ENCODE assay signal across 10 mouse cellular contexts in the genomic region with DNA sequence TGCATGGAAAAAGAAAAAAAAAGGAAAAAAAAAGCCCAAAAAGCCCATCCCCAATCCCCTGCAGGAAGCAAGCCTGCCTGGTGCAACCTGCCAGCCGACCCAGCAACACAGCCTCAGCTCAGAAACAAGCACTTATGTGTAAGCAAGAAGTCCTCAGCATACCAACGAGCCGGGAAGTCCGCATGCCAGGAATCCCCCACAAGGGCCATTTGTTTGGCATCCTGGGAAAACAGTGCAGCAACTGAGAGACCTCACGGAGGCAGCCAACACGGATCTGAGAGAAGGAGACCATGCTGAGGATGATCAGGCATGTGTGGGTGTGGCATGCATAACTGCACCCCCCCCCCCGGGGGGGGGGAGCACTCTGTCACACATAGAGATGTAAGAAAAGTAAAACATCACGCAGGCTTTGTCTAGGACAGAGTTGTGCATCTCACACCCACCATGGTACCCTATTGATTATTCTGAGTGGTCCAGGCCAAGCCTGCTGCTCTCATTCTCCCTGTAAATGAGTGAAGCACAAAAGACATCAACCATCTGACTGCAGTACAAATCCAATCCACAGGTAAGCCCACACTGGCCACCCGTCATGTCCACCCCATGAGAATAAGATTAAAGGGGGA. TPM values are rescaled to one million over a fixed set of nuclear protein-coding genes. Genes with fewer than 3 reads are reported as not detected.
DNase-seq lines count a peak whose midpoint lies in the region; ATAC-seq lines count a peak whose summit lies in the region.
"Had no signal": no experiment of that assay in that cellular context is flagged by ENCODE, and none has a peak within 500 bp of the region (broad histone marks: within the 10 kb centered on the region; RNA-seq: fewer than 3 reads in every experiment).

No protein-coding gene starts in this region.

- no peak overlapping the region for H3K9ac ChIP-seq in forebrain, embryonic 15.5 days (replicated peaks)
- H3K9ac ChIP-seq in hindbrain, embryonic 12.5 days = no peak overlapping the region
- no peak overlapping the region for H3K9ac ChIP-seq in neural tube, embryonic 13.5 days

- H3K36me3 ChIP-seq in forebrain, embryonic 15.5 days = no peaks in the 10 kb centered on the region
- no peaks in the 10 kb centered on the region for H3K36me3 ChIP-seq in hindbrain, embryonic 12.5 days
- no peaks in the 10 kb centered on the region for H3K36me3 ChIP-seq in neural tube, embryonic 13.5 days

- H3K27ac ChIP-seq in forebrain, embryonic 15.5 days (replicated peaks) = peak overlapping the region; percentile 44
- H3K27ac ChIP-seq in hindbrain, embryonic 12.5 days = peak overlapping the region; percentile 8; the same call in 1 of the 2 replicates
- H3K27ac ChIP-seq in neural tube, embryonic 13.5 days (replicated peaks) = peak overlapping the region; percentile 52
- H3K27ac ChIP-seq: macrophage had no signal

- DNase-seq in left cerebral cortex, postnatal 25 days (ENCODE audit: low spot score in 2 of 2) = peak; percentile 35 to 63
- DNase-seq in adrenal gland, adult 18-20 months (ENCODE audit: low spot score in 2 of 2) = no peak
- no peak for DNase-seq in retina, postnatal 1 day
- DNase-seq in thymus, postnatal 10 days (ENCODE audit: low spot score in 2 of 2) = no peak
- DNase-seq: kidney, adult 2 months had no signal

- ATAC-seq in forebrain, embryonic 15.5 days (replicated peaks) = peak; percentile 75
- ATAC-seq in hindbrain, embryonic 12.5 days (ENCODE audit: low FRiP score) = peak; percentile 68
- ATAC-seq in neural tube, embryonic 13.5 days (ENCODE audit: low read depth) = peak; percentile 54; the same call in 1 of the 2 replicates

- no peak overlapping the region for H3K4me2 ChIP-seq in forebrain, embryonic 15.5 days (replicated peaks)
- no peak overlapping the region for H3K4me2 ChIP-seq in hindbrain, embryonic 12.5 days (replicated peaks)
- H3K4me2 ChIP-seq in neural tube, embryonic 13.5 days = no peak overlapping the region

- no peaks in the 10 kb centered on the region for H3K27me3 ChIP-seq in forebrain, embryonic 15.5 days
- peaks cover 7% of the 10 kb centered on the region; the same call in 1 of the 2 replicates for H3K27me3 ChIP-seq in hindbrain, embryonic 12.5 days
- H3K27me3 ChIP-seq in neural tube, embryonic 13.5 days = peaks cover 15% of the 10 kb centered on the region

- no peaks in the 10 kb centered on the region for H3K9me3 ChIP-seq in forebrain, embryonic 15.5 days
- H3K9me3 ChIP-seq in hindbrain, embryonic 12.5 days (replicated peaks) = no peaks in the 10 kb centered on the region
- H3K9me3 ChIP-seq in neural tube, embryonic 13.5 days = no peaks in the 10 kb centered on the region

- WGBS in forebrain, embryonic 15.5 days = 19% methylated on average over 9 of the region's 9 CpGs
- WGBS in hindbrain, embryonic 12.5 days = 30% methylated on average over 9 of the region's 9 CpGs
- 34% methylated on average over 9 of the region's 9 CpGs for WGBS in neural tube, embryonic 13.5 days

- H3K4me1 ChIP-seq in forebrain, embryonic 15.5 days = peaks cover 28% of the 10 kb centered on the region
- H3K4me1 ChIP-seq in hindbrain, embryonic 12.5 days = peaks cover 8% of the 10 kb centered on the region; the same call in 1 of the 2 replicates
- H3K4me1 ChIP-seq in neural tube, embryonic 13.5 days (replicated peaks) = peaks cover 58% of the 10 kb centered on the region

- intact Hi-C loops in left cerebral cortex, postnatal 25 days (cut with DNase I) = no loop called here

- H3K4me3 ChIP-seq in forebrain, embryonic 15.5 days = no peak overlapping the region
- no peak overlapping the region for H3K4me3 ChIP-seq in hindbrain, embryonic 12.5 days
- no peak overlapping the region for H3K4me3 ChIP-seq in neural tube, embryonic 13.5 days

RNA-seq across cellular contexts. Expression of gene Ptprt, which starts 24.4 kb away (rescaled TPM):
- polyA plus RNA-seq in forebrain, embryonic 15.5 days (2015; fragmentation: Nextera tagmentation; extraction: Ambion mirVana) = 7.2 and 8.2 TPM in 2 replicates
- polyA plus RNA-seq in hindbrain, embryonic 12.5 days (2016; fragmentation: Nextera tagmentation; extraction: Ambion mirVana) = 4.2 and 4.5 TPM in 2 replicates
- total RNA-seq in left cerebral cortex, postnatal 25 days (2021) = 100 to 1,000 TPM in 1 of 2 experiments, 10 to 100 TPM in 1; 94.2 to 103 TPM
- polyA plus RNA-seq in neural tube, embryonic 13.5 days (2015; fragmentation: Nextera tagmentation; extraction: Ambion mirVana) = 6.6 and 8.1 TPM in 2 replicates
- under 1 TPM; 0.03 TPM for total RNA-seq in adrenal gland, adult 18-20 months (2021)
- total RNA-seq: MEL had no signal
- polyA plus RNA-seq: macrophage had no signal

Comparison
In these comparisons a context has a peak if more than half of its experiments do, and no peak if none do; other contexts are left out.
1. DNase-seq: peak in left cerebral cortex, postnatal 25 days (2 of 2); none in adrenal gland, adult 18-20 months (0 of 2), retina, postnatal 1 day (single experiment) and thymus, postnatal 10 days (0 of 2).
2. Peak in every context shown above with its lines, with median percentiles within 50 percentile points of each other: ATAC-seq and H3K27ac ChIP-seq.